Mouse (Mus musculus): Measurements from ENCODE around the gene Mindy3. TPM values are rescaled to one million over a fixed set of nuclear protein-coding genes. Genes with fewer than 3 reads are reported as not detected.

Mindy3 gene
- polyA plus RNA-seq, 1 experiment from 2014 or later, result 47.5 TPM

DNA sequence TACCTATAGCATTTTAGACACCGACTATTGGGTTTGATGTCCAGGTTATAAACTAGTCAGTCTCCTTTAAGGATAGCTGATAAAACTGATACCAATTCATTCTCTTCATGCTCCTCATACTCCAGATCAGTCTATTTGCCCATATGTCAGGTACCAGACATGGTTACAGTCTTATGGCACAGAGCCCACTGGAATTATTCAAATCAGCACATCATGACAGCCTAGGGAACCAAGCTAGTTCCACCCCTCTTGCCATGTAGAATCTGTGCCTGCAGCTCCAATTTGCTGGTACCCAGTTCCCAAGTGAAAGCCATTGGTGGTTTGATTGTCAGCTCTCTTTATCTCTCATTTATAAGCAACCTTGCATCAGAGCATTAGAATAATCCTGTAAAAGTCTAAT lies 34.9 kb downstream of the Mindy3 start:
- Histone ChIP-seq H3K4me2 (ENCODE audit: low read length) (no peak overlapping the region), H3K27ac (ENCODE audit: low read depth, low read length) (no peak overlapping the region), H3K27me3 (replicated peaks; ENCODE audit: control insufficient read depth, insufficient read depth, low read length) (no peaks in the 10 kb centered on the region), H3K4me3 (ENCODE audit: low read depth, low read length) (no peak overlapping the region), H3K9ac (ENCODE audit: low read length) (no peak overlapping the region), H3K9me3 (replicated peaks; ENCODE audit: control insufficient read depth, low read length) (no peaks in the 10 kb centered on the region), H3K4me1 (ENCODE audit: control insufficient read depth, insufficient read depth, low read length) (no peaks in the 10 kb centered on the region), H3K36me3 (ENCODE audit: control insufficient read depth, insufficient read depth, low read length) (peaks cover 7% of the 10 kb centered on the region)
- ATAC-seq (peak; percentile 77), DNase-seq (ENCODE audit: low spot score) (peak; percentile 74)
- 85% methylated on average over 1 of the region's 1 CpGs for WGBS

DNA sequence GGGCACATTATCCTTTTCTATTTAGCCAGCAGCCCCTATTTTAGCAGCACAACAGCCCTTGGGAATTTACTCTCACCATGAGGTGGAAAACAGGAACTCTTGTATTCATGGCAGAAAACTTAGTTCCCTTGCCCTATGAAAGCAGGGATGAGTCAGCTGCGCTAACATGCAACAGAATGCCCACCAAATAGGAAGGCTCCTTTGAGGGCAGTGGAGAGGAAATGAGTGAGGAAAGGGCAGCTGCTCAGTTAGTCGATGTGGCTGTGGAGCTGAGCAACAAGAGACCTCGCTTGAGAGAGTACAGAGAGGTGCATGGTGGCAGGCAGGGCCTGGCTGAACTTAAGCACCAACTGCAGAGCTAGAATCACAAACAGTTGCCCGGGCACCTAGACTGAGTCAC lies 36.6 kb downstream of the Mindy3 start:
- no peak for ATAC-seq
- peaks cover 7% of the 10 kb centered on the region for H3K36me3 ChIP-seq (ENCODE audit: control insufficient read depth, insufficient read depth, low read length)
- 81% methylated on average over 4 of the region's 4 CpGs for WGBS

GRCm38 (mm10) chr2:12380233-12380632 lies 39.0 kb downstream of the Mindy3 start:
- DNase-seq (ENCODE audit: low spot score) (peak; percentile 6), ATAC-seq (no peak)
- Histone ChIP-seq H3K4me3 (ENCODE audit: low read depth, low read length) (no peak overlapping the region), H3K36me3 (ENCODE audit: control insufficient read depth, insufficient read depth, low read length) (peaks cover 3% of the 10 kb centered on the region; the same call in 1 of the 2 replicates), H3K4me1 (ENCODE audit: control insufficient read depth, insufficient read depth, low read length) (no peaks in the 10 kb centered on the region), H3K9ac (ENCODE audit: low read length) (no peak overlapping the region), H3K27ac (ENCODE audit: low read depth, low read length) (no peak overlapping the region), H3K4me2 (ENCODE audit: low read length) (no peak overlapping the region), H3K9me3 (replicated peaks; ENCODE audit: control insufficient read depth, low read length) (no peaks in the 10 kb centered on the region), H3K27me3 (replicated peaks; ENCODE audit: control insufficient read depth, insufficient read depth, low read length) (no peaks in the 10 kb centered on the region)
- 38% methylated on average over 2 of the region's 2 CpGs for WGBS

More for the DNA sequence above, 36.6 kb downstream of the Mindy3 start:
- DNase-seq (ENCODE audit: low spot score), result no peak
- Histone ChIP-seq H3K9ac (ENCODE audit: low read length) (no peak overlapping the region), H3K9me3 (replicated peaks; ENCODE audit: control insufficient read depth, low read length) (no peaks in the 10 kb centered on the region), H3K27ac (ENCODE audit: low read depth, low read length) (no peak overlapping the region), H3K4me3 (ENCODE audit: low read depth, low read length) (no peak overlapping the region), H3K4me2 (ENCODE audit: low read length) (no peak overlapping the region), H3K4me1 (ENCODE audit: control insufficient read depth, insufficient read depth, low read length) (no peaks in the 10 kb centered on the region), H3K27me3 (replicated peaks; ENCODE audit: control insufficient read depth, insufficient read depth, low read length) (no peaks in the 10 kb centered on the region)

DNA sequence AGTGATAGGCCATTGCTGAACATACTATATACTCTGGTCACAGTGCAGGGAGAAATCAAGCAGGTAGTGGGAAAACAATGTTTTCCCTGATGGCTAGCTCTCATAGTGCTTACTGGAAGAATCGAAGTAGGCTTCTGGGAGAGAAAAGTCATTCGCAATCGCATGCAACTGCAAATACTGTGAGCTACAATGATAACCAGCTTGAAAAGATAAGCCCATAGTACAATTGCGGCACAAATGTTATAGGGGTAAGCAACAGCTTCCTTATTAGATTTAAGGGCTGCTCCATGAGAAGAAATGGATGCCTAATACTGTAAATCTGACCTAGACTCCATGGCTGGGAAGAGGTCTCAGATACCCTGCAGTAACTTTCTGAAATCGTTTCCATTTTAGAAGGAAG lies 40.7 kb downstream of the Mindy3 start:
- WGBS, result 95% methylated on average over 5 of the region's 5 CpGs
- H3K9me3 ChIP-seq (replicated peaks; ENCODE audit: control insufficient read depth, low read length), result no peaks in the 10 kb centered on the region

GRCm38 (mm10) chr2:12377024-12377423 lies 42.2 kb downstream of the Mindy3 start:
- Histone ChIP-seq H3K9ac (ENCODE audit: low read length) (no peak overlapping the region), H3K27me3 (replicated peaks; ENCODE audit: control insufficient read depth, insufficient read depth, low read length) (no peaks in the 10 kb centered on the region), H3K4me3 (ENCODE audit: low read depth, low read length) (no peak overlapping the region), H3K4me1 (ENCODE audit: control insufficient read depth, insufficient read depth, low read length) (no peaks in the 10 kb centered on the region), H3K36me3 (ENCODE audit: control insufficient read depth, insufficient read depth, low read length) (peaks cover 3% of the 10 kb centered on the region; the same call in 1 of the 2 replicates), H3K9me3 (replicated peaks; ENCODE audit: control insufficient read depth, low read length) (no peaks in the 10 kb centered on the region), H3K4me2 (ENCODE audit: low read length) (no peak overlapping the region), H3K27ac (ENCODE audit: low read depth, low read length) (no peak overlapping the region)
- peak; percentile 48; the same call in 1 of the 2 replicates for ATAC-seq
- no peak for DNase-seq (ENCODE audit: low spot score)
- WGBS, result 4% methylated on average over 1 of the region's 1 CpGs

More for the DNA sequence above, 40.7 kb downstream of the Mindy3 start:
- ATAC-seq (no peak), DNase-seq (ENCODE audit: low spot score) (no peak)
- Histone ChIP-seq H3K4me3 (ENCODE audit: low read depth, low read length) (no peak overlapping the region), H3K27ac (ENCODE audit: low read depth, low read length) (no peak overlapping the region), H3K4me1 (ENCODE audit: control insufficient read depth, insufficient read depth, low read length) (no peaks in the 10 kb centered on the region), H3K36me3 (ENCODE audit: control insufficient read depth, insufficient read depth, low read length) (peaks cover 3% of the 10 kb centered on the region; the same call in 1 of the 2 replicates), H3K9ac (ENCODE audit: low read length) (no peak overlapping the region), H3K27me3 (replicated peaks; ENCODE audit: control insufficient read depth, insufficient read depth, low read length) (no peaks in the 10 kb centered on the region), H3K4me2 (ENCODE audit: low read length) (no peak overlapping the region)

- WGBS, result 96% methylated on average over 2 of the region's 2 CpGs
These were observed 46.4 kb downstream of the Mindy3 start for GRCm38 (mm10) chr2:12372883-12373282.

DNA sequence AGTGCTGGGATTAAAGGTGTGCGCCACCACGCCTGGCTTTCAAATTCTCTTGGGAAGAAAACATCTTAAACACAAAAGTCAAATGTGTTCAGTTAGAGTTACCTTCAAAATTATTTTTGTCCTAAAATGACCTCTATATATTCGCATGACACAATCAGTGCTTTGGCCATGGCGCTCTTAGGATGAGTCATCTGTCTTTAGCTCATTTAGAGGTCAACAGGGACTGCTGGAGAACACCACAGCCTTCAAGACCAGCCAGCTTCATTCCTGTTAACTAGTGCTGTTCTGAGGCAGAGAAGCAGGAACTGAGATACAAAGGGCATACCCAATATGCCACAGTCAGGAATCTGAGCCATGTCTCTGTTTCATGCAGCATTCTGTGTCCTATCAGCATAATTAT lies 47.9 kb downstream of the Mindy3 start:
- Histone ChIP-seq H3K4me1 (ENCODE audit: control insufficient read depth, insufficient read depth, low read length) (no peaks in the 10 kb centered on the region), H3K4me3 (ENCODE audit: low read depth, low read length) (no peak overlapping the region), H3K27me3 (replicated peaks; ENCODE audit: control insufficient read depth, insufficient read depth, low read length) (no peaks in the 10 kb centered on the region), H3K4me2 (ENCODE audit: low read length) (no peak overlapping the region), H3K36me3 (ENCODE audit: control insufficient read depth, insufficient read depth, low read length) (no peaks in the 10 kb centered on the region), H3K27ac (ENCODE audit: low read depth, low read length) (no peak overlapping the region), H3K9me3 (replicated peaks; ENCODE audit: control insufficient read depth, low read length) (no peaks in the 10 kb centered on the region), H3K9ac (ENCODE audit: low read length) (no peak overlapping the region)
- ATAC-seq (no peak), DNase-seq (ENCODE audit: low spot score) (no peak)
- 96% methylated on average over 4 of the region's 4 CpGs for WGBS

More at GRCm38 (mm10) chr2:12372883-12373282, 46.4 kb downstream of the Mindy3 start:
- no peak overlapping the region for H3K27ac ChIP-seq (ENCODE audit: low read depth, low read length)
- no peaks in the 10 kb centered on the region for H3K27me3 ChIP-seq (replicated peaks; ENCODE audit: control insufficient read depth, insufficient read depth, low read length)
- ATAC-seq (no peak), DNase-seq (ENCODE audit: low spot score) (no peak)
- no peak overlapping the region for H3K4me2 ChIP-seq (ENCODE audit: low read length)
- no peaks in the 10 kb centered on the region for H3K36me3 ChIP-seq (ENCODE audit: control insufficient read depth, insufficient read depth, low read length)
- H3K4me1 ChIP-seq (ENCODE audit: control insufficient read depth, insufficient read depth, low read length), result no peaks in the 10 kb centered on the region
- no peaks in the 10 kb centered on the region for H3K9me3 ChIP-seq (replicated peaks; ENCODE audit: control insufficient read depth, low read length)
- H3K9ac ChIP-seq (ENCODE audit: low read length), result no peak overlapping the region
- H3K4me3 ChIP-seq (ENCODE audit: low read depth, low read length), result no peak overlapping the region

DNA sequence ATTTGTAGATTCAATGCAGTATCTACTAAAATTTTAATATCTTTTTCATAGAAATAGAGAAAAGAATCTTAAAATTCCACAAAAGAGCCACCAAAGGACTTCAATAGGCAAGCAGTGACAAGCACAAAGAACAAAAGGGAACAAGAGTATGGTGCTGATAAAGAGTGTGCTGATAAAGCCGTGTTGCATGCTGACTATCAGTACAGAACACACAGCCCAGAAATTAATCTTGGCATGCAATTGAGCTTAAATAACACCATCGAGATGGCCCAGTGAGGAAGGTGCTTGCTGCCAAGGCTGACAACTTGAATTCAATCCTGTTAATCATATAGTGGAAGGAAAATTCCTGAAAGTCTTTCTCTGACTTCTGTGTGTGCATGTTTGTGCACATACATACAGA lies 50.8 kb downstream of the Mindy3 start:
- Histone ChIP-seq H3K27ac (ENCODE audit: low read depth, low read length) (no peak overlapping the region), H3K4me1 (ENCODE audit: control insufficient read depth, insufficient read depth, low read length) (no peaks in the 10 kb centered on the region), H3K9ac (ENCODE audit: low read length) (no peak overlapping the region), H3K9me3 (replicated peaks; ENCODE audit: control insufficient read depth, low read length) (no peaks in the 10 kb centered on the region), H3K4me3 (ENCODE audit: low read depth, low read length) (no peak overlapping the region), H3K4me2 (ENCODE audit: low read length) (no peak overlapping the region), H3K27me3 (replicated peaks; ENCODE audit: control insufficient read depth, insufficient read depth, low read length) (no peaks in the 10 kb centered on the region), H3K36me3 (ENCODE audit: control insufficient read depth, insufficient read depth, low read length) (0 out of 2 replicates have a peak, but pooled peaks cover 3% of the 10 kb centered on the region)
- WGBS, result 61% methylated on average over 2 of the region's 2 CpGs
- ATAC-seq, result no peak
- DNase-seq (ENCODE audit: low spot score), result peak; percentile 26

- Histone ChIP-seq H3K4me1 (ENCODE audit: control insufficient read depth, insufficient read depth, low read length) (no peaks in the 10 kb centered on the region), H3K9ac (ENCODE audit: low read length) (no peak overlapping the region), H3K4me3 (ENCODE audit: low read depth, low read length) (no peak overlapping the region), H3K9me3 (replicated peaks; ENCODE audit: control insufficient read depth, low read length) (no peaks in the 10 kb centered on the region), H3K27me3 (replicated peaks; ENCODE audit: control insufficient read depth, insufficient read depth, low read length) (no peaks in the 10 kb centered on the region), H3K36me3 (ENCODE audit: control insufficient read depth, insufficient read depth, low read length) (0 out of 2 replicates have a peak, but pooled peaks cover 3% of the 10 kb centered on the region), H3K27ac (ENCODE audit: low read depth, low read length) (no peak overlapping the region), H3K4me2 (ENCODE audit: low read length) (no peak overlapping the region)
- no peak for ATAC-seq
- no peak for DNase-seq (ENCODE audit: low spot score)
- WGBS, result 83% methylated on average over 1 of the region's 1 CpGs
These were observed 51.3 kb downstream of the Mindy3 start for GRCm38 (mm10) chr2:12368016-12368415.

All from forebrain, embryonic 14.5 days (tissue).